Mouse (Mus musculus) adrenal gland, postnatal 25 days (tissue): ENCODE measurements around the gene Dmpk. TPM values are rescaled to one million over a fixed set of nuclear protein-coding genes. Genes with fewer than 3 reads are reported as not detected.
A peak's percentile ranks its signal among the peaks of the same experiment; 100 is the strongest.

ENCODE experiments used
- DNase-seq: peaks from one replicate; pipeline ENCODE4 v3.0.0; 2021; ENCODE audit warnings: mixed read lengths
- total RNA-seq: library from RNA; stranded (reverse); gene quantifications from 2 replicates; pipeline ENCODE4 v1.2.3, GENCODE M21; 2021

Dmpk gene
- total RNA-seq, 1 experiment from 2014 or later: 106 TPM

- DNase-seq: no peak
These were observed 12.8 kb downstream of the Dmpk start for GRCm38 (mm10) chr7:19096421-19096976.

- no peak for DNase-seq
These were observed 13.6 kb downstream of the Dmpk start for GRCm38 (mm10) chr7:19097217-19097616.

- no peak for DNase-seq
These were observed 14.2 kb downstream of the Dmpk start for GRCm38 (mm10) chr7:19097863-19098262.

- DNase-seq: no peak
These were observed 15.2 kb downstream of the Dmpk start for GRCm38 (mm10) chr7:19098811-19099210.

GRCm38 (mm10) chr7:19100290-19100689 is 16.6 kb downstream of the Dmpk start:
- DNase-seq: no peak

- DNase-seq: no peak
These were observed 20.1 kb downstream of the Dmpk start for GRCm38 (mm10) chr7:19103741-19104140.

GRCm38 (mm10) chr7:19104486-19104885 is 20.8 kb downstream of the Dmpk start:
- DNase-seq: no peak

- peak; percentile 26 for DNase-seq
These were observed 23.8 kb downstream of the Dmpk start for GRCm38 (mm10) chr7:19107436-19107835.

- no peak for DNase-seq
These were observed 25.9 kb downstream of the Dmpk start for GRCm38 (mm10) chr7:19109565-19109964.

GRCm38 (mm10) chr7:19118028-19118771 is 34.6 kb downstream of the Dmpk start, which contains the start of gene Gm4969:
Gene Gm4969 (minus strand): TSS chr7:19118368.
- peak; percentile 62 for DNase-seq

- no peak for DNase-seq
These were observed 35.4 kb downstream of the Dmpk start for GRCm38 (mm10) chr7:19119083-19119482.

- DNase-seq: peak; percentile 80
These were observed 36.2 kb downstream of the Dmpk start, which contains the start of gene Fbxo46 for GRCm38 (mm10) chr7:19119631-19120429. Gene Fbxo46 (plus strand): TSS chr7:19119859.

GRCm38 (mm10) chr7:19121686-19122085 is 38.0 kb downstream of the Dmpk start:
- peak; percentile 49 for DNase-seq

- no peak for DNase-seq
These were observed 41.1 kb downstream of the Dmpk start for GRCm38 (mm10) chr7:19124713-19125112.

- DNase-seq: no peak
These were observed 44.1 kb downstream of the Dmpk start for GRCm38 (mm10) chr7:19127744-19128143.

GRCm38 (mm10) chr7:19129396-19129795 is 45.7 kb downstream of the Dmpk start:
- no peak for DNase-seq

- no peak for DNase-seq
These were observed 47.0 kb downstream of the Dmpk start for GRCm38 (mm10) chr7:19130657-19131056.

- DNase-seq: peak; percentile 97
These were observed 47.7 kb downstream of the Dmpk start for GRCm38 (mm10) chr7:19131324-19131848.

- DNase-seq: no peak
These were observed 52.5 kb downstream of the Dmpk start for GRCm38 (mm10) chr7:19136168-19136567.

GRCm38 (mm10) chr7:19136673-19137334 is 53.2 kb downstream of the Dmpk start:
- DNase-seq: no peak

- DNase-seq: peak; percentile 65
These were observed 53.7 kb downstream of the Dmpk start for GRCm38 (mm10) chr7:19137380-19137779.
